Mouse (Mus musculus) adrenal gland, postnatal 36 days (tissue): ENCODE results near the gene Pfn1. TPM values are rescaled to one million over a fixed set of nuclear protein-coding genes. Genes with fewer than 3 reads are reported as not detected.
A peak's percentile ranks its signal among the peaks of the same experiment; 100 is the strongest.

Source experiments
- DNase-seq, 2 experiments: peaks; one replicate each; pipeline ENCODE4 v3.0.0; 2021; ENCODE audit warnings: mixed read lengths in 1 of 2
- total RNA-seq, 2 experiments: library from RNA; stranded (reverse); gene quantifications; 2 replicates each; pipeline ENCODE4 v1.2.3; 2021

Gene Pfn1
- total RNA-seq, 2 experiments from 2014 or later, result 853 to 925 TPM

GRCm38 (mm10) chr11:70638293-70638692 lies 16.2 kb downstream of the Pfn1 start:
- no peak for DNase-seq

GRCm38 (mm10) chr11:70637764-70638163 lies 16.7 kb downstream of the Pfn1 start:
- DNase-seq, result no peak

GRCm38 (mm10) chr11:70635601-70636000 lies 18.8 kb downstream of the Pfn1 start:
- no peak for DNase-seq

- no peak for DNase-seq
Observed at GRCm38 (mm10) chr11:70630129-70630528, 24.3 kb downstream of the Pfn1 start.

- no peak for DNase-seq
Observed at GRCm38 (mm10) chr11:70629557-70629956, 24.9 kb downstream of the Pfn1 start.

GRCm38 (mm10) chr11:70628431-70628830 lies 26.0 kb downstream of the Pfn1 start:
- no peak for DNase-seq

GRCm38 (mm10) chr11:70626877-70627276 lies 27.6 kb downstream of the Pfn1 start:
- DNase-seq, result no peak

- peak; percentile 54 to 65 for DNase-seq
Observed at GRCm38 (mm10) chr11:70625473-70625872, 29.0 kb downstream of the Pfn1 start.

- DNase-seq, result peak; percentile 36 to 62
Observed at GRCm38 (mm10) chr11:70623053-70623742, 31.2 kb downstream of the Pfn1 start.

- no peak for DNase-seq
Observed at GRCm38 (mm10) chr11:70621972-70622814, 32.3 kb downstream of the Pfn1 start.

GRCm38 (mm10) chr11:70619101-70619500 lies 35.3 kb downstream of the Pfn1 start, which contains the start of gene Chrne:
TSS of gene Chrne (minus strand) at chr11:70619216.
- no peak for DNase-seq

GRCm38 (mm10) chr11:70615516-70616093 lies 38.8 kb downstream of the Pfn1 start, which contains the start of gene 4930544D05Rik:
TSS of gene 4930544D05Rik (plus strand) at chr11:70615848.
- DNase-seq, result no peak

GRCm38 (mm10) chr11:70615074-70615473 lies 39.4 kb downstream of the Pfn1 start:
- peak; percentile 78 to 85 for DNase-seq

GRCm38 (mm10) chr11:70612505-70612904 lies 41.9 kb downstream of the Pfn1 start:
- DNase-seq, result peak in 1 of 2 experiments; percentile 25

- DNase-seq, result no peak
Observed at GRCm38 (mm10) chr11:70610752-70611151, 43.7 kb downstream of the Pfn1 start.

- DNase-seq, result peak; percentile 25 to 52
Observed at GRCm38 (mm10) chr11:70608381-70609066, 45.9 kb downstream of the Pfn1 start.

GRCm38 (mm10) chr11:70607611-70608010 lies 46.8 kb downstream of the Pfn1 start:
- DNase-seq, result no peak

GRCm38 (mm10) chr11:70606717-70607116 lies 47.7 kb downstream of the Pfn1 start:
- no peak for DNase-seq

GRCm38 (mm10) chr11:70605024-70605566 lies 49.3 kb downstream of the Pfn1 start:
- peak; percentile 75 to 83 for DNase-seq
